Mouse (Mus musculus): ENCODE measurements around the gene Slc38a8.

- TF ChIP-seq CTCF (IDR thresholded peaks at IDR 0.05; ENCODE audit: low read depth, low read length) (no peak), GATA1 (IDR thresholded peaks at IDR 0.05; ENCODE audit: borderline replicate concordance, low read length) (no peak), POLR2AphosphoS5 (IDR thresholded peaks at IDR 0.05; ENCODE audit: insufficient replicate concordance, low read depth, low read length) (no peak)
These were observed 51.9 kb downstream of the Slc38a8 start for GRCm38 (mm10) chr8:119449627-119450026.

Data from G1E (cell line).